Mouse (Mus musculus) telencephalon, adult 2 months (tissue): Measurements from ENCODE around the gene Nell2.

Experiments used
- DNase-seq: peaks from one replicate; pipeline ENCODE4 v3.0.0-alpha.2; 2011; ENCODE audit warnings: low read depth, low spot score

Nell2 gene

DNA sequence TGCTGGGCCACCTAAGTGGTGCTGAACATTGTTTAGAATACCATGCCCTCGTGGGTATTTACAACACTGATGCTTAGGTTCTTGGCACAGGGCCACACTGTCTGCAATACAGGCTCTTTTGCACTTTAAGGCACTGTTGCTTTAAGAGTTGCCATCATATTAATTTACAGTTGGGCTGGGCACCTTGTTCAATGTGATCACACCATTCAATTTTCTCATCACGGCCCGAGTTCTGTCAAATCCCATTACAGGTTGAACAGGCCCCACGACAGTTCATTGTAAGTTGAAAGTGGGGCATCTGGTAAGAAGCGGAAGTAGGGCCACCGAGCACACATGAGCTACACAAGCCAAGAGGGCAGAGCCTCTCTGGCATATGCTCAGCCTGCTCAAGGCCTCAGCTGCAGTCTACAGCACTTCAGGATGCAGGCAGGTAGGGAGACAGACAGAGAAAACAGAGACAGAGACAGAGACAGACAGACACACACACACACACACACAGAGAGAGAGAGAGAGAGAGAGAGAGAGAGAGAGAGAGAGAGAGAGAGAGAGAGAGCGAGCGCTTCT lies 421.0 kb downstream of the Nell2 start:
- DNase-seq, result no peak

DNA sequence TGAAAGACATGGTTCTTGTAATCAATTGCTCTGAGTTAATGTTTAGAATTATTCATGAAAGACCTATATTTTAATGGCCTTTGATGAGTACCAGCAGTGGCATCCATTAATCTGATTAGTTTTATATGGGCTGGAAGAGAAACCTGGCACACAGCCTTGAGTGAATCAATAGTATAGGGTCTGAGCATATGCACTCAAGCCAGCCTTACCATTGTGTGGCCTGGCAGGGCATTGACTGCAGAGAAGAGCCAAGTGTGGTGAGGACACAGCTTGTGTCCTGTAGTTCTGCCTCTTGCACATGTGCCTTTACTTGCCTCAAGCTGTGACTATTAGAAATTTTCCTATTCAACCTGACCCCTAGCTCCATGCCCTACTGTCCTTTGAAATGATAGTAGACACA lies 426.8 kb downstream of the Nell2 start:
- no peak for DNase-seq

DNA sequence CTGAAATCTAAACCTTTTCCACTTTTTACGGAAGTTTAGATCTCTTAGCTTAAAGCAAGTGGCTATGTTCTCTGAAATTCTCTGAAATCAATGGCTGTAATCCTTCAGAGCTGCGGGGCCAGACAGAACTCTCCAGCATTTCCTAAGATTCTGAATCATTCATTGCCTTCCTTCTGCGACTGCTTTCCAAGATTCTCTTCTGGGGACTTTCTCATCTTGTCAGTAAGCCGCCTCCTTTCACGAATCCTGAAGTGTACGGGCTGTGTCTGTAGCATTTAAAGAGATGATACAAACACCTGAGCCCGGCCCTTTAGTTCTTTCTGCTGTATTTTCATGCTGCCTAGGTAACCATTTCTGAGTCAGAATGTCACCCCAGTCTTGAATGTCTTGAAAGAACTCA lies 428.2 kb downstream of the Nell2 start:
- DNase-seq, result no peak

DNA sequence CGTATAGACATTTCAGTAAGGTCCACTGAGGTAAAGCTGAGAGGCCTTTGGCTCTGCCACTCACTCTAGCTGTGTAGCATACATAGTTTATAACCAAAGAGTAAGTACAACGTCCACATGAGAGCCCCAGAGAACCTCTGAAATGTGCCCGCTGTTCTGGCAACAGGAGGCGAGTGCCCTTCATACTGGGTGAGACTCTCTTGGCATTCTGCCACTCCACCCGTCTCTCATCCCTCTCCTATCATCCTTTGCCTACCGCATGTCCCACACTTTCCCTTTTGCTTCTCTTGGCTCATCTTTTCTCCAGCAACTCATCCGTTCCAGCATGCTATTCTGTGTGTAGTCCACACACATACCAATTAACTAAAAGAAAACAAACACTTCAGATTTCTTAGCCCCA lies 442.4 kb downstream of the Nell2 start:
- DNase-seq, result no peak

DNA sequence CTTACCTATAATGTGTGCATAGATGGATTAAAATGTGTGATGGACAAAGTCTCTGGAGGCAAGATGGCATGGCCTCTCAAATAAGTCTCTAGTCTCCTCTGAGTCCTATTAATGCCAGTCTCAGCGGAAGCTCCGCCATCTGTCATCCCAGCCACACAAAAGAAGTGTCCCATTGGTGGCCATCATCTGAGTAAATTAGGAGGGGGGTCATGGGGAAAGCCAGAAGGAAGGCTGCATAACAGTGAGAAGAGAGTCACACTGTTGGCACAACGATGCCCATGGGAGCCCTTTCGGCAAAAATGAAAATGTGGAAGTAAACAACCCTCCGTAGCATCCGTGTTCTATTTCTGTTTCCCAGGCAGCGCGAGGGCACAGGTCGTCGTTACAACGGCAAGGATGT lies 446.7 kb downstream of the Nell2 start:
- no peak for DNase-seq

DNA sequence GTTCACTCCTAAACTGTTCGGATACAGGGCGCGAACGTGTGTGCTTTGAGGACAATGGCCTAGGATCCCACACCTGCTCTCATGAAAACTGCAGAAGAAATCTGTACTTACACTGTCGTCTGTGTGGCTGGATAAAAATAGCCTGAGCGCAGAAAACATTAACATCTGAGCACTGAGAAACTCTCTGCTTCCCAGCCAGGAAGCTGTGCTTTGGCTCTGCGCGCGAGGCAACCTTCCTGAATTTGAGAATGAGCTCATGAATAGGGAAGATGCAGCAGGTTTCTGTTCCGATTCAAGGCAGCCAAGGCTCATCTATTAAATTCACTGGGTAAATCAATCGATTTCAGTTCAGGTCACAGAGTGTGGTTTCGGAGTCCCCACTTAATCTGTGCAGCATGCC lies 453.0 kb downstream of the Nell2 start:
- peak; percentile 84 for DNase-seq

DNA sequence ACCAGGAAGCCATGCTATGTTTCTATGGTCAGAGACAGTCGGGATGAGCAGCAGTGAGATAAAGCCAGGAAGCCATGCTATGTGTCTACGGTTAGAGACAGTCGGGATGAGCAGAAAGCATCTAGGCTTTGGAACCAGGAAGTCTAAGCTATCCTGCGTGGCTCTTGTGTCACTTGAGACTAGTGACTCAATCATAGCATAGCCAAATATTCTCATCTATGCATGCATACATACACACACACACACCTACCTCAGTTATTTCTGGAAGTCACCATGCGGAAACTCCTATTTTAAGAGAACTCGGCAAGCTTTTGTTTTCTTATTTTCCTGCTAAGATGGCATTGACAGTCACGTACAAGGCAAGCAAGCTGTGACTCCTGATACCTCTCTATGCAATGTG lies 457.5 kb downstream of the Nell2 start:
- DNase-seq, result no peak

DNA sequence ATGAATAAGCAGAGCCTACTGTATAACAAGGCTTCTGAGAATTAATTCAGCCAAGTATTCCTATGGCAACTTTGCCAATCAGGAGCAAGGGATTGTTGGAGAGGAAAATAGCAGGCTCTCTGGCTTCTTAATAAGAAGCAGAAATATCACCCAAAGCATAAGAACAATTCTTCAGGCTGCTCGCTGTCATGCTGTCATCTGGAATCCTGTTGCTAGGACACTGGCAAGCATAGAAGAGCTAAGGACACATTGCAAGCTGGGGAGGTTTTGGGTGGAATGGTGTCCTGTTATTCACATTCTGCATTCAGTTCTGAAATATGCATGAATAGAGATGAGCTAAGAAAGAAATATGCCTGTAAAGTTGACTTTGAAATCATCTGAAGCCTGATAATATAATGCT lies 459.6 kb downstream of the Nell2 start:
- no peak for DNase-seq

DNA sequence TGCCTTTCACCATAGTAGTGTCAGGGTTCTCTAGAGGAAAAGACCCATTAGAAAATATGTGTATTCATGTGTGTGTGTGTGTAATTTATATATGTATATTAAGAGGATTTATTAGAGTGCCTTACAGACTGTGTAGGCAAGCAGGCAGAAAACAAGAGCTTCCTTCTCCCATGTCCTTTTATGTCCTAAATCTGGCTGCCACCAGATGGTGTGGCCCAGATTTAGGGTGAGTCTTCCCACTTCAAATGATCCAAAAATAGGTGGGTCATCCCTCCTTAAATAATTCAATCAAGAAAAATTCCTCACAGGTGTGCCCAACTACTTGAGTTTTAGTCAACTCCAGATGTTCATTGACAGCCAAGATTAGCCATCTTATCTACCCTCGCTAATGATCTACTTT lies 460.3 kb downstream of the Nell2 start:
- no peak for DNase-seq

DNA sequence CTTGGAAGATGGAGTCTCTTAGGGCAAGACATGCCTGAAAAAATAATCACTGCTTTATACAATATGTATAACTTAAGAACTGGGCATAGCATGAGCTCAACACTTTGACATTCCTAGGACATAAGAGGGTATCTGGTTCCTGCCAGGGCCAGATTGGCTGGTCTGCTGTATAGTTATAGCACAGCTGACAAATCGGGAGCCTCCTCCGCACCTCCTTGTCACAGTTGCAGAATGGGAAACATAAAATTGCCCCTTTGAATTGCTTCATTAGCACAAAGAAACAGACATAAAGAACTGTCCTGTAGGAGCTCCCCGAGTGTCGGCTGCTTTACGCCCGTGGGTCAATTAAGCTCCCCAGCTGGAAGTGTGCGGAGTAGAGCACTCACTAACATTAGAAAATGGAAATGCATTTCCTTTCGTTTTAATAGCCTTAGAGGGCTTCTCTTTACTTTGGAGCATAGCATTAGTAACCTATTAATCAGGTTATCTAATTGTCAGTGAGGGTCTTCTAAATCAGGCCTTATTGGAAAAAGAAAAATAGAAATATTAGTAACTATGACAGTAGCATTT lies 473.2 kb downstream of the Nell2 start:
- no peak for DNase-seq

DNA sequence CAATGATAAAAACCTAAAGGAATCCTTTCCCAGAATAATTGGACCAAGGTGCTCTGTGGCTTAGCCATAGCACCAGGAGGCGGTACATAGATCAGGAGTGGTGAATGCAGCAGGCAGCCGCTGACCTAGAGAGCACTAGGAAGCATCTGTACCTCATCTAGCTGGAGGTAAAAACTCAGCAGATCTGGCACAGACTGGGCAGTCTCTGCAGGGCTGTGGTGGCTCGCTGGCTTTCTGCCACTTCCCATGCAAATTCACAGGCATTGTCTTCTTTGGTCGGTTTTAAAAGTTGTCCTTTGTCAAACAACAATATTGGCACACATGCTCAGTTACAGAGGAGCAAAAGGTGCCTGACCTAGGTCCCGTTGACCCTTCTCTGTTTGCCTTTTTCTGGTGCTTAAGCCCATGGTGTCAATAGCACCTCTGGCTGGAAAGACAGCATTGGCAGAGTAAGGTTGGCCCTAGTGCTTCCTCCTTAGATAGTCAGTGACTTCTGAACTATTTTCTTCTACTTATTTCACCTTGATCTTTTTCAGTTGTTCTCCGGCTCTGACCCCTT lies 479.1 kb downstream of the Nell2 start:
- no peak for DNase-seq

DNA sequence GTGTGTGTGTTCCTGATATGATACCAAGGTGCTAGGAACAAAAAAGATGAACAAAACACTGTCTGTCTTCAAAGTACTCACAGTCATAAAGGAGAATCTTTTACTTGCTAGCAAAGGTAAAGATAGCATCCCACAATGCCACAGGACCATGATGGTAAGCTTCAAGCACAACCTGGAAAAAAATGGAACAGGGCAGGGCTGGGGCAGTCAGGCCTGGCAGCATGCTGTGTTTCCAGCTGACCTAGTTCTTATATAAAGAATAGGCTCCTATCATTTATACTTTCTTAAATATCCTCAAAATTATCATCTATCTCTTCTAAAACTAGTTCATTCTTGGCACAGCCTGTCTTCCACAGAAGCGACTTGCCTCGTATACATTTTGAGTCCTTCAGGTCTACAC lies 480.9 kb downstream of the Nell2 start:
- no peak for DNase-seq

DNA sequence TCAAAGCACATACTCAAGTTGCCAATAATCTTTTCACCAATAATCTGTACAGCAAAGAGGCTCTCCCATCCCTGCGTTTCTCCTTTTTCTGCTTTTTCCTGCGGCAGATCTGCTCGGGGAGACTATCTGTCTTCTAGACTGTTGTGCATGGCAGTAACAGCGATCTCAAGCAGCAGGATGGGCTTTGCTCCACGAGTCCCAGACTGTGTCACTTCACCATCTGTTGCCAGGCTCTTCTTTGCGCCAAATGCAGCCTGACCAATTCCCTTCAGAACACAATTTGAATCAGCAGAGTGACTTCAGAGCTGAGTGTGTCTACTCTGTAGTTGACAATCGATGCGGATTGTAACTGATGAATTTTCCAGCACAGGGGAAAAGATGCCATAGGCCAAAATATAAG lies 484.3 kb downstream of the Nell2 start:
- no peak for DNase-seq

DNA sequence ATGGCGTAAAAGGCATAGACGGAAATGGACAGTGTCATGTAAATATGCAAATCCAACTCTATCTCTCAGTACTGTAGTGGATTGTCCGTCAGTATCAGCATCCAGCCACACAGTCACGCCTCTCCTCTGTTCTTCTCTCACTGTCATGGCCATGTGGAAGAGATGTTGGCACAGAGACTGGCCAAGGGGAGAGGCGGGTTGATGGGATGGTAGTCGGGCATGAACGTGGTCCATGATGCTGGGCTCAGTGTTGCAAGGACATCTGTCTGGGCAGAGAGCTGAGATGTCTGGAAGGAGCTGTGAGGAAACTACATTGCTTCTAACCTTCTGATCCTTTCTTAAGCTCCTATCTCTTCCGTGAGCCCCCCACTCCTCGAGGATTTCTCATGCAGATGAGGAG lies 485.9 kb downstream of the Nell2 start:
- DNase-seq, result no peak

DNA sequence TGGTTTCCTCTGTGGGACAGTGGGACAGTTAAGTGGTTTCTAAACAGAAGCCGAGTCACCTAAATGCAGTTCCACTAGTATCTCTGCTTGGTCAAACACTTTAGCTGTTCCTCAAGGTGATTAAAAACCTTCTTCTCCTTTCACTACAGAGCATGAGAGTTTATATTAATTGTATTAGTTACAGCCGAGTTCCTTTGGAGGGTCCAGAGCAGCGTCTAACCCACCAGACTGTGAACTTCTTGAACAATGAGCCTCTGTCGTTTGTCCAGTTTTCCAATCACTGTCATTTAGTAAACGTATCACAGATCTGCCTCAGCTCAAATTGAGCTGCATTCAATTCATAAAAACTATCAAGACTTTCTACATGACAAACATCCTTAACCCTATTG lies 498.9 kb downstream of the Nell2 start:
- no peak for DNase-seq

DNA sequence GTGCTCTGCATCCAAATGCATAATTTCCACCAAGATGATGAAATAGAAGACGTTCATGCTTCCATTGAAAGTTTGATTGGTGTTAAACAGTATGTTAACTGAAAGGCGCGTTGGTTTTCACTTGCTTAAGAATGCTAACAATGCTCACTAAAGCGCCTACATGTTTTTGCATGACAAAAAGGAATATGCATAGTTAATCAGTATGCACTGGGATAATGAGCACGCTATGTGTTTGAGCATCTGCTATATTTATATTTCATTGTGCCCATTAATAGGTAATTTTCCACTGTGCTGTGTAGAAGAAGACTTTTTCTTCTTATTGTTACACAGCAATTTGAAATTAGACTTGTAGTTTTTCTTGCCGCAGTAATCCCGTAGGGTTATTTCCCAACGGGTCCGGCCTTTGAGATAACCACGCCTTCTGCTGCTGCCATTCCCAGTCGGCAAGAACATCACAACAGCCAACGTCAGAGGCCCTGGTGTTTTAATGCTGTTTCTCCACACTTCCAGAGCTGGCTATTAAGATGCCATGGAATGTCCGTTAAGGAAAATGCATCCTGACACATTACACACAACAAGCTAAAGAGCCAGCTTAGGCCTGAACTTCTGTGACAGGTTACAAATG lies 499.4 kb downstream of the Nell2 start:
- no peak for DNase-seq
